Mouse (Mus musculus): Measurements from ENCODE around the gene Cyb561d2. TPM values are rescaled to one million over a fixed set of nuclear protein-coding genes. Genes with fewer than 3 reads are reported as not detected.
"Not testable (repeated sequence)": the region's sequence is repeated elsewhere in the genome, so short reads cannot be mapped to it uniquely, and the experiment has no call there.

The Cyb561d2 gene
- total RNA-seq (2021), result 10 to 100 TPM; 25.6 to 28.4 TPM

GRCm38 (mm10) chr9:107541474-107542351 is at the start of gene Cyb561d2, which contains the start of gene Nprl2:
Gene Cyb561d2 (minus strand): TSS chr9:107542193.
Gene Nprl2 (plus strand): TSS chr9:107542226.
- intact Hi-C loops (cut with DNase I), result no loop called here
- DNase-seq, result peak; percentile 96

- intact Hi-C loops (cut with DNase I), result no loop called here
Measured at GRCm38 (mm10) chr9:107590773-107591060, 48.7 kb upstream of the Cyb561d2 start.

GRCm38 (mm10) chr9:107590058-107590772 is 48.2 kb upstream of the Cyb561d2 start:
- DNase-seq, result no peak
- intact Hi-C loops (cut with DNase I), result no loop called here

More at GRCm38 (mm10) chr9:107590773-107591060, 48.7 kb upstream of the Cyb561d2 start:
- no peak for DNase-seq

GRCm38 (mm10) chr9:107587833-107588639 is 46.0 kb upstream of the Cyb561d2 start:
- intact Hi-C loops (cut with DNase I), result no loop called here
- DNase-seq, result peak; percentile 39

- intact Hi-C loops (cut with DNase I), result no loop called here
- peak; percentile 97 for DNase-seq
Measured at GRCm38 (mm10) chr9:107586974-107587832, 45.2 kb upstream of the Cyb561d2 start, which contains the start of gene Ifrd2. Gene Ifrd2 (plus strand): TSS chr9:107587642.

- no peak for DNase-seq
- intact Hi-C loops (cut with DNase I), result no loop called here
Measured at GRCm38 (mm10) chr9:107586504-107586903, 44.5 kb upstream of the Cyb561d2 start.

GRCm38 (mm10) chr9:107583174-107583573 is 41.2 kb upstream of the Cyb561d2 start:
- intact Hi-C loops (cut with DNase I), result no loop called here
- no peak for DNase-seq

GRCm38 (mm10) chr9:107582509-107583062 is 40.6 kb upstream of the Cyb561d2 start:
- intact Hi-C loops (cut with DNase I), result no loop called here
- no peak for DNase-seq

- intact Hi-C loops (cut with DNase I), result no loop called here
- DNase-seq, result no peak
Measured at GRCm38 (mm10) chr9:107581584-107581983, 39.6 kb upstream of the Cyb561d2 start.

GRCm38 (mm10) chr9:107580501-107581317 is 38.7 kb upstream of the Cyb561d2 start, which contains the start of gene Hyal3:
Gene Hyal3 (plus strand): TSS chr9:107580818.
- intact Hi-C loops (cut with DNase I), result no loop called here
- DNase-seq, result peak; percentile 87

- intact Hi-C loops (cut with DNase I), result no loop called here
- DNase-seq, result no peak
Measured at GRCm38 (mm10) chr9:107579023-107579900, 37.3 kb upstream of the Cyb561d2 start.

- intact Hi-C loops (cut with DNase I), result no loop called here
Measured at GRCm38 (mm10) chr9:107578587-107578986, 36.6 kb upstream of the Cyb561d2 start, which contains the start of gene Naa80. Gene Naa80 (plus strand): TSS chr9:107578887.

GRCm38 (mm10) chr9:107577871-107578270 is 35.9 kb upstream of the Cyb561d2 start:
- intact Hi-C loops (cut with DNase I), result no loop called here
- no peak for DNase-seq

More at GRCm38 (mm10) chr9:107578587-107578986, 36.6 kb upstream of the Cyb561d2 start, which contains the start of gene Naa80:
- no peak for DNase-seq

- intact Hi-C loops (cut with DNase I), result no loop called here
- DNase-seq, result peak; percentile 90
Measured at GRCm38 (mm10) chr9:107576357-107577107, 34.5 kb upstream of the Cyb561d2 start, which contains the start of gene Hyal1. Gene Hyal1 (plus strand): TSS chr9:107576927.

GRCm38 (mm10) chr9:107575579-107576356 is 33.8 kb upstream of the Cyb561d2 start:
- intact Hi-C loops (cut with DNase I), result no loop called here

GRCm38 (mm10) chr9:107573774-107574173 is 31.8 kb upstream of the Cyb561d2 start:
- DNase-seq; intact Hi-C loops (cut with DNase I): not testable (repeated sequence)

More at GRCm38 (mm10) chr9:107575579-107576356, 33.8 kb upstream of the Cyb561d2 start:
- no peak for DNase-seq
